Mouse (Mus musculus) kidney, adult 2 months (tissue): ENCODE data around the gene Rasal1.

Source experiments
- CTCF ChIP-seq: fragments of 200-500 bp; conservative IDR thresholded peaks from 2 replicates; pipeline ENCODE4 v1.5.1; 2011; ENCODE audit warnings: low read depth, mild to moderate bottlenecking, control low read depth, low read length, moderate library complexity, mixed read lengths; ENCODE audit not compliant: insufficient read depth, insufficient read length
- POLR2A ChIP-seq: fragments of 200-500 bp; IDR thresholded peaks from one replicate; pipeline ENCODE4 v1.6.1; 2011; ENCODE audit warnings: low read depth, low read length, control low read depth

GRCm38 (mm10) chr5:120600946-120601668, 47.5 kb upstream of the Rasal1 start:
- TF ChIP-seq POLR2A (no peak), CTCF (peak; percentile 79)
